ENCODE assay signal across 20 mouse cellular contexts in the genomic region with DNA sequence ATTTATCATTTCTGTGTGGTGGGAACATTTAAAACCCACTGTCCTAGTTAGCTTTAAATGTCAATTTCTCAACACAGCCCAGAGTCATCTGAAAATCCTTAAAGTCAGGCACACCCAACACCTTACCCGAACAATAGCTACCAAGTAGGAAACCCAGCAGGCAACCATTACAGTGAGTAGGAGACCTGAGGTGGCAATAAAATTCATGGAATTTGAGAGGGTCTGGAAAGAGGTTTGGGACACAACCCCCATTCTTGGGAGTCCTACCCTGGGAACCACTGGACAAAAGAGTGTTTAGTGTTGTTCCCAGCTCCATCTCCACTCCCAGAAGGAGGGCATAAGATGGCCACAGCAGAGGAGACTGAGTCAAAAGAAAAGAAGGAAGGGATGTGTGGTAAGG. TPM values are rescaled to one million over a fixed set of nuclear protein-coding genes. Genes with fewer than 3 reads are reported as not detected.
"Had no signal": no experiment of that assay in that cellular context is flagged by ENCODE, and none has a peak within 500 bp of the region (broad histone marks: within the 10 kb centered on the region; RNA-seq: fewer than 3 reads in every experiment).

No protein-coding gene starts in this region.

- DNase-seq: liver, postnatal 0 days; lung, adult 2 months; lung, postnatal 14 days; lung, postnatal 36 days; retina, postnatal 1 day; right cerebral cortex, adult 18-20 months; right cerebral cortex, postnatal 14 days; thymus, adult 18-20 months; thymus, postnatal 14 days; thymus, postnatal 36 days had no signal

- H3K27ac ChIP-seq: liver, embryonic 15.5 days; lung, embryonic 15.5 days; macrophage; midbrain, embryonic 13.5 days; midbrain, embryonic 15.5 days; neural tube, embryonic 12.5 days had no signal

- H3K4me3 ChIP-seq: liver, embryonic 15.5 days; lung, embryonic 15.5 days; megakaryocyte, embryonic 14.5 days; midbrain, embryonic 13.5 days; midbrain, embryonic 15.5 days; neural tube, embryonic 12.5 days had no signal

- H3K4me1 ChIP-seq: liver, embryonic 15.5 days; lung, embryonic 15.5 days; megakaryocyte, embryonic 14.5 days; midbrain, embryonic 13.5 days; midbrain, embryonic 15.5 days; neural tube, embryonic 12.5 days had no signal

RNA-seq across cellular contexts. Expression of a gene that starts 16.6 kb away (rescaled TPM):
- total RNA-seq: megakaryocyte progenitor cell, adult 5-6 weeks; monocyte, adult 5-6 weeks; neutrophil, adult 5-6 weeks had no signal
- polyA plus RNA-seq: macrophage had no signal
